Mouse (Mus musculus) embryonic fibroblast, embryonic 13.5 days (primary cell): ENCODE data around the gene Cntnap2. TPM values are rescaled to one million over a fixed set of nuclear protein-coding genes. Genes with fewer than 3 reads are reported as not detected.
A peak's percentile ranks its signal among the peaks of the same experiment; 100 is the strongest.

Source experiments
- H3K27ac ChIP-seq: 2 replicates; pipeline ENCODE4 v1.5.1; 2012; ENCODE audit warnings: low read length, control low read depth, inconsistent platforms; ENCODE audit not compliant: insufficient read depth
- H3K4me1 ChIP-seq: 2 replicates; pipeline ENCODE4 v1.6.1; 2011; ENCODE audit warnings: low read length; ENCODE audit not compliant: control insufficient read depth, insufficient read depth
- H3K4me3 ChIP-seq: 2 replicates; pipeline ENCODE4 v1.5.1; 2011; ENCODE audit warnings: mild to moderate bottlenecking, control low read depth, low read length; ENCODE audit not compliant: insufficient read depth
- CTCF ChIP-seq: IDR thresholded peaks from 2 replicates; pipeline ENCODE4 v1.5.1; 2011; ENCODE audit warnings: mild to moderate bottlenecking, control low read depth, low read length, moderate library complexity, borderline replicate concordance; ENCODE audit not compliant: insufficient read depth
- POLR2A ChIP-seq: IDR thresholded peaks from 2 replicates; pipeline ENCODE4 v1.6.1; 2011; ENCODE audit warnings: low read depth, mild to moderate bottlenecking, control low read depth, low read length, moderate library complexity
- polyA plus RNA-seq: library from polyadenylated mRNA; stranded (reverse); fragments of >200 nt; gene quantifications from 2 replicates; pipeline ENCODE4 v1.2.4, GENCODE M21; 2011; ENCODE audit warnings: low read depth; ENCODE audit not compliant: missing spikeins, insufficient read length

Cntnap2 gene
- polyA plus RNA-seq, 1 experiment = 0.09 TPM

GRCm38 (mm10) chr6:47012933-47013332, 1953.8 kb downstream of the Cntnap2 start:
- TF ChIP-seq CTCF (no peak), POLR2A (no peak)
- Histone ChIP-seq H3K4me1 (no peaks in the 10 kb centered on the region), H3K4me3 (no peak overlapping the region), H3K27ac (no peak overlapping the region)

DNA sequence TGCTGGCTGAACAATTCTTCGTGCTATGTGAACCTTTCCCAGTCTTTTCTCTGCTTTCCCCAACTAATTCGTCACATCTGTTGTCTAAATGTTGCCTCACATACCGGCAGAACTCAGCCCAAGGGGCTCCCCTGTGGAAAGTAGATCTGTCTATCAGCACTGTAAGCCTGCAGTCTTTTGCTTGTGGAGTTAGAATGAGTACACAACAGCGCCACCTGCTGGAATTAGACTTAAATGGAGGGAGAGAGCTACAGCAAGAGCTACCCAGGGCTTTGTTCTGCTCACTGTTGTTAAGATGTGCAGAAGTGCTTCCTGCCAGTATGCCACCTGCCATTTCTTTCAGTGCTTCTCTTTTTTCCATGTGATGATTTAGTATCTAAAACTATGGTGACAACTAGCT, 1954.4 kb downstream of the Cntnap2 start:
- Histone ChIP-seq H3K27ac (no peak overlapping the region), H3K4me1 (no peaks in the 10 kb centered on the region), H3K4me3 (no peak overlapping the region)
- TF ChIP-seq CTCF (no peak), POLR2A (no peak)

DNA sequence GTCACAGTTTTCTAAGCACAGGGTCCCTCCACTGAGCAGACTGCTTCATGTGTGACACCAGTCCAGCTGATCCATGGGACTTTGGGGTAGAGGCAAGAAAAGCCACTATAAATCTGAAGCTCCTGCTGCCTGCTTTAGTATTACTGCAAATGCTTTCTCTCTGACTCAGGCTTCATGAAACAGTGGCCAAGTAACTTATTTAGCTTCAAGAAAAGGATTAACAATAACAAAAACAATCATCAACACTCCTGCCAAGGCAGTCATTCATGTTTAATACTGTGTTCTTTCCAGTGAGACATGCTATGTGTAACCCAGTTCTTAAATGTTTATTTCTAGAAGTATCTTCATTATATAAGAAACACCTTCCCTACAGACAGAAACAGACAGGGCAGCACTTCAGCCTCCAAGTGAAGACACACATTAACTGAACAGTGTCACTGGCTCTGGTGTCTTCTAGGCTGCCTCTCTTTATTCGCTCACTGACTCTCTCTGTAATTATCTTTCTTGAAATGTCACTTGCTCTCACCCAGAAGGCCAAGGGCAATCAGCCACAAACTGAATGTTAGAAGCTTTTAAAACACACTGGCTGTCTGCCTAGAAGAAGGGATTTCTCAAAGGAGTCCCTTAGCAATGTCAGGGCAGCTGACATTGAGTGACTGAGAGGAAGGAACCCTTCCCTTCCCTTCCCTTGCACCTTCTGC, 1955.9 kb downstream of the Cntnap2 start:
- no peaks in the 10 kb centered on the region for H3K4me1 ChIP-seq
- H3K27ac ChIP-seq = no peak overlapping the region
- no peak overlapping the region for H3K4me3 ChIP-seq
- no peak for TF ChIP-seq POLR2A
- TF ChIP-seq CTCF = no peak

- H3K27ac ChIP-seq = no peak overlapping the region
- H3K4me3 ChIP-seq = no peak overlapping the region
- no peaks in the 10 kb centered on the region for H3K4me1 ChIP-seq
- TF ChIP-seq CTCF (no peak), POLR2A (no peak)
Measured at GRCm38 (mm10) chr6:47026064-47026686, 1967.0 kb downstream of the Cntnap2 start.

DNA sequence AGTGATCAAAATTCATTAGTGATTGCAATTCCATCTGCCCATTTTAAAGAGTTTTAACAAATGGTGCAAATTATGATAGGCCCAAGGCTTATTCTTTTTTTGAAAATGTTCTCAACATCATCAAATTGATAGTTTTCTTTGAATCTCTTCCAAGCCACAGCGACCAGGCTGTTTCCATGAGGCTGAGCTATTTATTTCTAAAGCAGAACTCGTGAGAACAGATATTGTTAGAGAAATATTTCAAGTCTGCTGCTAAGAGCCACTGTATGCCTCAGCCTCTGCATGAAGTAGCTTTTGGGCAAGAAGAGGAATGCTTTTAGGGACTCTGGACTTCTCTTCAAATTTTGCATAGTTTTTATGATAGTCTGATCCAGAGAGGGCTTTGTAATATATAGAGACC, 1972.2 kb downstream of the Cntnap2 start:
- no peak overlapping the region for H3K4me3 ChIP-seq
- no peaks in the 10 kb centered on the region for H3K4me1 ChIP-seq
- no peak overlapping the region for H3K27ac ChIP-seq
- TF ChIP-seq POLR2A = no peak
- no peak for TF ChIP-seq CTCF

DNA sequence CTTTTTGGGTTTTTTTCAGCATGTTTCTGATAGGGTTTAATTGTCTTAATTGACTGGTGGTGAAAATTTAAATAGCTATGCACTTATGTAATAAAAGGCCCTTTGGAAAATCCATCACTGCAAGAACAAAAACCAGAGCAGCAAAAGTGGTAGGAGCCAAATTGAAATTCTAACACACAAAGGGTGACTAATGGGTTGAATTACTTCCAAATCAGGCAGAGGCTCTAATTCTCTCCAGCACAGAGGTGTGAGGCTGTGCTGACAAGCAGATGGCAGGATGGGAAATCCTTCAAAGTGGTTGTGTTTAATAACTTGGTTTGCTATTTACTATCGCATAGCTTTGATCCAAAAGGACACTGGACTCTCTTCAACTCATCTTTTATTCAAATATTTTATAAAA, 1983.4 kb downstream of the Cntnap2 start:
- Histone ChIP-seq H3K4me3 (no peak overlapping the region), H3K27ac (no peak overlapping the region), H3K4me1 (no peaks in the 10 kb centered on the region)
- TF ChIP-seq POLR2A (no peak), CTCF (no peak)

GRCm38 (mm10) chr6:47043586-47043985, 1984.4 kb downstream of the Cntnap2 start:
- H3K27ac ChIP-seq = no peak overlapping the region
- H3K4me1 ChIP-seq = no peaks in the 10 kb centered on the region
- TF ChIP-seq CTCF = no peak
- no peak overlapping the region for H3K4me3 ChIP-seq

- Histone ChIP-seq H3K4me3 (peak overlapping the region; percentile 18; the same call in 1 of the 2 replicates), H3K4me1 (no peaks in the 10 kb centered on the region), H3K27ac (no peak overlapping the region)
- TF ChIP-seq CTCF (no peak), POLR2A (no peak)
Measured at GRCm38 (mm10) chr6:47044385-47045200, 1985.4 kb downstream of the Cntnap2 start.

DNA sequence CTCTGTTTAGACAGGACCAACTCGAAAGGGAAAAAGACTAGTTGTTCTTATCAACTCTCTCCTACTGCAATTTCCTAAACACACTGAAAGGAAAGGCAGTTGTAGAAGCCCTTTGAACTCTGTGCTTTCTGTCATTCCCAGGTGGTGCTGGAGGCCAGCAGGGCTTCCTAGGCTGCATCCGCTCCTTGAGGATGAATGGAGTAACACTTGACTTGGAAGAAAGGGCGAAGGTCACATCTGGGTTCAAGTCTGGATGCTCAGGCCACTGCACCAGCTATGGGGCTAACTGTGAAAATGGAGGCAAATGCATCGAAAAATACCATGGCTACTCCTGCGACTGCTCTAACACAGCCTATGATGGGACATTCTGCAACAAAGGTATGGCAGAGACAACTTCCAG, 1989.9 kb downstream of the Cntnap2 start:
- Histone ChIP-seq H3K27ac (no peak overlapping the region), H3K4me1 (no peaks in the 10 kb centered on the region), H3K4me3 (no peak overlapping the region)
- TF ChIP-seq CTCF = no peak
- TF ChIP-seq POLR2A = no peak
